Comparison of ENCODE assay signal across 12 mouse cellular contexts in genomic region chr1:143770444-143771109, GRCm38 (mm10). TPM values are rescaled to one million over a fixed set of nuclear protein-coding genes. Genes with fewer than 3 reads are reported as not detected.
DNase-seq lines count a peak whose midpoint lies in the region; ATAC-seq lines count a peak whose summit lies in the region.
"Had no signal": no experiment of that assay in that cellular context is flagged by ENCODE, and none has a peak within 500 bp of the region (broad histone marks: within the 10 kb centered on the region; RNA-seq: fewer than 3 reads in every experiment).

No protein-coding gene starts in this region.

- 54% methylated on average over 20 of the region's 20 CpGs for WGBS in kidney, embryonic 14.5 days
- 56% methylated on average over 20 of the region's 20 CpGs for WGBS in stomach, embryonic 14.5 days

- no peaks in the 10 kb centered on the region for H3K9me3 ChIP-seq in kidney, embryonic 14.5 days (ENCODE audit: control insufficient read depth, low read length)
- no peaks in the 10 kb centered on the region for H3K9me3 ChIP-seq in stomach, embryonic 14.5 days (ENCODE audit: control insufficient read depth, low read depth, low read length)

- H3K4me2 ChIP-seq in kidney, embryonic 14.5 days (replicated peaks; ENCODE audit: low read depth, low read length), result no peak overlapping the region
- no peak overlapping the region for H3K4me2 ChIP-seq in stomach, embryonic 14.5 days (replicated peaks; ENCODE audit: low read depth, low read length)
- H3K4me2 ChIP-seq: heart, embryonic 11.5 days had no signal

- no peaks in the 10 kb centered on the region for H3K4me1 ChIP-seq in kidney, embryonic 14.5 days (ENCODE audit: control insufficient read depth, insufficient read depth, low read length)
- H3K4me1 ChIP-seq in stomach, embryonic 14.5 days (ENCODE audit: control insufficient read depth, insufficient read depth, low read length), result no peaks in the 10 kb centered on the region

- no peaks in the 10 kb centered on the region for H3K27me3 ChIP-seq in kidney, embryonic 14.5 days (ENCODE audit: control insufficient read depth, insufficient read depth, low read length)
- no peaks in the 10 kb centered on the region for H3K27me3 ChIP-seq in stomach, embryonic 14.5 days (ENCODE audit: control insufficient read depth, insufficient read depth, low read length)

- DNase-seq in kidney, adult 11 months, result peak; percentile 17
- peak; percentile 18 for DNase-seq in kidney, adult 18-20 months
- DNase-seq in lung, adult 18-20 months, result peak; percentile 11 to 43
- no peak for DNase-seq in frontal cortex, adult 2 months (ENCODE audit: extremely low spot score in 1 of 2, low spot score in 1 of 2)
- DNase-seq in testis, postnatal 14 days (ENCODE audit: low spot score), result no peak
- DNase-seq in cerebellum, adult 9-11 months, result no peak
- DNase-seq: gastrocnemius, postnatal 10 days; right cerebral cortex, postnatal 4 days had no signal

- H3K9ac ChIP-seq in kidney, embryonic 14.5 days (ENCODE audit: low read depth, low read length), result no peak overlapping the region
- no peak overlapping the region for H3K9ac ChIP-seq in stomach, embryonic 14.5 days (replicated peaks; ENCODE audit: low read depth, low read length)

- H3K27ac ChIP-seq in kidney, embryonic 14.5 days (ENCODE audit: low read depth, low read length), result no peak overlapping the region
- H3K27ac ChIP-seq in stomach, embryonic 14.5 days (ENCODE audit: low read length), result no peak overlapping the region

- no peak for ATAC-seq in kidney, embryonic 14.5 days (ENCODE audit: low FRiP score, low TSS enrichment)
- ATAC-seq in stomach, embryonic 14.5 days (ENCODE audit: insufficient number of reproducible peaks, insufficient read depth, low FRiP score, low read depth), result peak; percentile 58; the same call in 1 of the 2 replicates

- H3K4me3 ChIP-seq in kidney, embryonic 14.5 days (ENCODE audit: low read length), result no peak overlapping the region
- no peak overlapping the region for H3K4me3 ChIP-seq in stomach, embryonic 14.5 days (ENCODE audit: low read depth, low read length)
- H3K4me3 ChIP-seq: erythroblast, embryonic 14.5 days had no signal

- peaks cover 14% of the 10 kb centered on the region; the same call in 1 of the 2 replicates for H3K36me3 ChIP-seq in kidney, embryonic 14.5 days (ENCODE audit: control insufficient read depth, insufficient read depth, low read length)
- H3K36me3 ChIP-seq in stomach, embryonic 14.5 days (ENCODE audit: control insufficient read depth, insufficient read depth, low read length), result peaks cover 16% of the 10 kb centered on the region

RNA-seq across cellular contexts. Expression of gene Trove2, which starts 6.3 kb away (rescaled TPM):
- 11.3 and 17.4 TPM in 2 replicates for polyA plus RNA-seq in kidney, embryonic 14.5 days (2014; fragmentation: Nextera tagmentation; extraction: Ambion mirVana)
- 20.8 and 20.9 TPM in 2 replicates for polyA plus RNA-seq in stomach, embryonic 14.5 days (2014; fragmentation: Nextera tagmentation; extraction: Ambion mirVana)
- 13.4 and 14.6 TPM in 2 replicates for polyA plus RNA-seq in frontal cortex, adult 2 months (2012; rRNA removed)
- polyA plus RNA-seq: erythroblast, embryonic 14.5 days had no signal

RNA-seq across cellular contexts. Expression of gene Uchl5, which starts 6.5 kb away (rescaled TPM):
- 87.0 and 102 TPM in 2 replicates for polyA plus RNA-seq in kidney, embryonic 14.5 days (2014; fragmentation: Nextera tagmentation; extraction: Ambion mirVana)
- 64.6 and 71.4 TPM in 2 replicates for polyA plus RNA-seq in stomach, embryonic 14.5 days (2014; fragmentation: Nextera tagmentation; extraction: Ambion mirVana)
- polyA plus RNA-seq in frontal cortex, adult 2 months (2012; rRNA removed), result 31.3 and 32.7 TPM in 2 replicates

RNA-seq across cellular contexts. Expression of gene Glrx2, which starts 54.4 kb away (rescaled TPM):
- polyA plus RNA-seq in kidney, embryonic 14.5 days (2014; fragmentation: Nextera tagmentation; extraction: Ambion mirVana), result 74.9 and 76.5 TPM in 2 replicates
- polyA plus RNA-seq in stomach, embryonic 14.5 days (2014; fragmentation: Nextera tagmentation; extraction: Ambion mirVana), result 73.2 and 77.6 TPM in 2 replicates
- polyA plus RNA-seq in frontal cortex, adult 2 months (2012; rRNA removed), result 96.0 and 108 TPM in 2 replicates

Comparison
In these comparisons a context has a peak if more than half of its experiments do, and no peak if none do; other contexts are left out.
1. DNase-seq: peak in kidney, adult 11 months (single experiment), kidney, adult 18-20 months (single experiment) and lung, adult 18-20 months (2 of 2); none in frontal cortex, adult 2 months (0 of 2), testis, postnatal 14 days (single experiment) and cerebellum, adult 9-11 months (single experiment).